Mouse (Mus musculus): ENCODE data around the gene Zfp541.

GRCm38 (mm10) chr7:16130956-16131634, 69.5 kb downstream of the Zfp541 start:
- TF ChIP-seq CTCF (IDR thresholded peaks at IDR 0.05; ENCODE audit: extremely low read depth, insufficient read length, insufficient replicate concordance, low read depth, low read length) (no peak), POLR2A (IDR thresholded peaks at IDR 0.05; ENCODE audit: low read depth, low read length) (no peak)

All from small intestine, adult 2 months (tissue).